Mouse (Mus musculus): ENCODE results near the gene Gas2l1.

DNA sequence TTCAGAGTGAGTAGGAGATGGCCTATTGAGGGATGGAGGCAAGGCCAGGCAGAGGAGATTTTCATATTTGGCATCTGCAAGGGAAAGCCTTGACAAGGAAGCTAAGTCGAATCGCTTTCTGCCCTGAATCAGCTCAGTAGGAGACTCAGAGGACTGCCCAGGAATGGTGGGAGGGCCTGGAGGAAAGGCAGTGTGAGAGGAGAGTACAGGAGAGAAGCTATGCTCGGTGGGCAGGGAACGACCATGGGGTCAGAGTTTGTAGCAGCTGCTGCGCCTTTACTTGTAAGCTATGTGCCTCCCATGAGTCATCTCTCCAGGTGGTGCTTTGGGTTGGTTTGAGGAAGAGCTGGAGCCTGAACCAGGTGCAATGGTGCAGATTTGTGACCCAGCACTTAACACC is 35.7 kb upstream of the Gas2l1 start:
- no peak for TF ChIP-seq CTCF (IDR thresholded peaks at IDR 0.05; ENCODE audit: control insufficient read depth, insufficient read depth, low read length)
- no peak for TF ChIP-seq POLR2A (IDR thresholded peaks at IDR 0.05; ENCODE audit: borderline replicate concordance, control insufficient read depth, low read depth, low read length)
